Mouse (Mus musculus) kidney, embryonic 16.5 days (tissue): ENCODE measurements at regions not wholly inside any gene's neighbourhood (a gene's known extent, or its start where the extent isn't known, plus 50 kb on each side); places are given as distances from the start of the nearest gene placed in this dataset.
"Not testable (repeated sequence)": the region's sequence is repeated elsewhere in the genome, so short reads cannot be mapped to it uniquely, and the experiment has no call there.

ENCODE experiments used
- ATAC-seq: fragments of 200-750 bp; cut with Nextera tagmentation; 2 replicates; pipeline ENCODE4 v1.8.0; 2017; ENCODE audit warnings: moderate TSS enrichment; ENCODE audit not compliant: low FRiP score, low TSS enrichment
- H3K27ac ChIP-seq: fragments of 300-500 bp; sonication (generic); 2 replicates; pipeline ENCODE4 v1.5.1; 2014; ENCODE audit warnings: low read length
- H3K27me3 ChIP-seq: fragments of 300-500 bp; sonication (generic); 2 replicates; pipeline ENCODE4 v1.6.1; 2014; ENCODE audit warnings: low read length, control low read depth, mixed read lengths; ENCODE audit not compliant: insufficient read depth
- H3K36me3 ChIP-seq: fragments of 300-500 bp; sonication (generic); 2 replicates; pipeline ENCODE4 v1.6.1; 2014; ENCODE audit warnings: low read length, control low read depth, mixed read lengths; ENCODE audit not compliant: insufficient read depth
- H3K4me1 ChIP-seq: fragments of 300-500 bp; sonication (generic); 2 replicates; pipeline ENCODE4 v1.6.1; 2014; ENCODE audit warnings: low read length, control low read depth, mixed read lengths; ENCODE audit not compliant: insufficient read depth
- H3K4me2 ChIP-seq: fragments of 300-500 bp; sonication (generic); replicated peaks from 2 replicates; pipeline ENCODE4 v1.6.1; 2014; ENCODE audit warnings: low read depth, low read length
- H3K4me3 ChIP-seq: fragments of 300-500 bp; sonication (generic); 2 replicates; pipeline ENCODE4 v1.5.1; 2014; ENCODE audit warnings: mild to moderate bottlenecking, low read length
- H3K9ac ChIP-seq: fragments of 300-500 bp; sonication (generic); replicated peaks from 2 replicates; pipeline ENCODE4 v1.6.1; 2014; ENCODE audit warnings: low read length
- H3K9me3 ChIP-seq: fragments of 300-500 bp; sonication (generic); 2 replicates; pipeline ENCODE4 v1.6.1; 2016; ENCODE audit warnings: low read length, control low read depth
- WGBS: fragments of 180-500 bp; shearing (Covaris S2); extraction: QIAGEN DNeasy Blood & Tissue Kit; methylation state at CpG from one replicate; pipeline ENCODE4 v1.1.7; 2014; 5-methylcytosine and 5-hydroxymethylcytosine counted together

GRCm38 (mm10) chr10:19297669-19298068 lies 58.7 kb upstream of the Olig3 start:
- H3K4me2 ChIP-seq = no peak overlapping the region
- no peaks in the 10 kb centered on the region for H3K27me3 ChIP-seq
- H3K9me3 ChIP-seq = no peaks in the 10 kb centered on the region
- no peak for ATAC-seq
- H3K9ac ChIP-seq = no peak overlapping the region
- no peak overlapping the region for H3K27ac ChIP-seq
- H3K36me3 ChIP-seq = no peaks in the 10 kb centered on the region
- H3K4me3 ChIP-seq = no peak overlapping the region
- WGBS = 68% methylated on average over 3 of the region's 3 CpGs
- no peaks in the 10 kb centered on the region for H3K4me1 ChIP-seq

GRCm38 (mm10) chr10:19295388-19296013 lies 60.8 kb upstream of the Olig3 start:
- no peak overlapping the region for H3K9ac ChIP-seq
- ATAC-seq = no peak
- WGBS = 68% methylated on average over 7 of the region's 7 CpGs
- no peaks in the 10 kb centered on the region for H3K4me1 ChIP-seq
- H3K4me2 ChIP-seq = no peak overlapping the region
- no peaks in the 10 kb centered on the region for H3K36me3 ChIP-seq
- no peak overlapping the region for H3K27ac ChIP-seq
- H3K9me3 ChIP-seq = no peaks in the 10 kb centered on the region
- H3K27me3 ChIP-seq = no peaks in the 10 kb centered on the region
- no peak overlapping the region for H3K4me3 ChIP-seq

GRCm38 (mm10) chr10:19291474-19291873 lies 64.9 kb upstream of the Olig3 start:
- no peaks in the 10 kb centered on the region for H3K27me3 ChIP-seq
- no peak for ATAC-seq
- H3K9ac ChIP-seq = no peak overlapping the region
- H3K36me3 ChIP-seq = no peaks in the 10 kb centered on the region
- no peaks in the 10 kb centered on the region for H3K9me3 ChIP-seq
- no peak overlapping the region for H3K4me2 ChIP-seq
- WGBS = 88% methylated on average over 5 of the region's 5 CpGs
- no peak overlapping the region for H3K4me3 ChIP-seq
- no peak overlapping the region for H3K27ac ChIP-seq
- H3K4me1 ChIP-seq = no peaks in the 10 kb centered on the region

GRCm38 (mm10) chr10:19291039-19291438 lies 65.3 kb upstream of the Olig3 start:
- not testable (repeated sequence) for H3K4me2 ChIP-seq, H3K27me3 ChIP-seq, H3K4me3 ChIP-seq, H3K36me3 ChIP-seq, H3K27ac ChIP-seq, ATAC-seq, H3K9ac ChIP-seq, H3K4me1 ChIP-seq, H3K9me3 ChIP-seq
- 89% methylated on average over 3 of the region's 3 CpGs for WGBS

GRCm38 (mm10) chr10:19282166-19282565 lies 74.2 kb upstream of the Olig3 start:
- no peaks in the 10 kb centered on the region for H3K27me3 ChIP-seq
- WGBS = 93% methylated on average over 3 of the region's 3 CpGs
- H3K4me1 ChIP-seq = no peaks in the 10 kb centered on the region
- H3K9ac ChIP-seq = no peak overlapping the region
- H3K4me3 ChIP-seq = no peak overlapping the region
- ATAC-seq = no peak
- no peaks in the 10 kb centered on the region for H3K36me3 ChIP-seq
- no peak overlapping the region for H3K4me2 ChIP-seq
- H3K9me3 ChIP-seq = no peaks in the 10 kb centered on the region
- no peak overlapping the region for H3K27ac ChIP-seq

GRCm38 (mm10) chr10:19281021-19281420 lies 75.3 kb upstream of the Olig3 start:
- Histone ChIP-seq H3K4me2 (no peak overlapping the region), H3K9me3 (no peaks in the 10 kb centered on the region), H3K27ac (no peak overlapping the region), H3K27me3 (no peaks in the 10 kb centered on the region), H3K9ac (no peak overlapping the region), H3K36me3 (no peaks in the 10 kb centered on the region), H3K4me3 (no peak overlapping the region), H3K4me1 (no peaks in the 10 kb centered on the region)
- WGBS = 91% methylated on average over 4 of the region's 4 CpGs
- ATAC-seq = no peak

GRCm38 (mm10) chr10:19278189-19278842 lies 78.0 kb upstream of the Olig3 start:
- no peak for ATAC-seq
- Histone ChIP-seq H3K27ac (no peak overlapping the region), H3K9ac (no peak overlapping the region), H3K4me3 (no peak overlapping the region), H3K27me3 (no peaks in the 10 kb centered on the region), H3K4me1 (no peaks in the 10 kb centered on the region), H3K36me3 (no peaks in the 10 kb centered on the region), H3K4me2 (no peak overlapping the region), H3K9me3 (no peaks in the 10 kb centered on the region)
- WGBS = 32% methylated on average over 5 of the region's 5 CpGs

- no peak for ATAC-seq
- Histone ChIP-seq H3K27me3 (no peaks in the 10 kb centered on the region), H3K36me3 (no peaks in the 10 kb centered on the region), H3K4me2 (no peak overlapping the region), H3K9me3 (no peaks in the 10 kb centered on the region), H3K9ac (no peak overlapping the region), H3K27ac (no peak overlapping the region), H3K4me3 (no peak overlapping the region), H3K4me1 (no peaks in the 10 kb centered on the region)
- 52% methylated on average over 9 of the region's 9 CpGs for WGBS
These were observed 79.1 kb upstream of the Olig3 start for GRCm38 (mm10) chr10:19277103-19277827.

GRCm38 (mm10) chr10:19274985-19275384 lies 81.3 kb upstream of the Olig3 start:
- no peaks in the 10 kb centered on the region for H3K36me3 ChIP-seq
- H3K4me3 ChIP-seq = no peak overlapping the region
- H3K4me1 ChIP-seq = no peaks in the 10 kb centered on the region
- no peak overlapping the region for H3K4me2 ChIP-seq
- H3K27ac ChIP-seq = no peak overlapping the region
- WGBS = 84% methylated on average over 4 of the region's 4 CpGs
- no peak overlapping the region for H3K9ac ChIP-seq
- no peak for ATAC-seq
- no peaks in the 10 kb centered on the region for H3K27me3 ChIP-seq
- H3K9me3 ChIP-seq = no peaks in the 10 kb centered on the region

GRCm38 (mm10) chr10:19269418-19269817 lies 86.9 kb upstream of the Olig3 start:
- Histone ChIP-seq H3K36me3 (no peaks in the 10 kb centered on the region), H3K9ac (no peak overlapping the region), H3K9me3 (no peaks in the 10 kb centered on the region), H3K27me3 (no peaks in the 10 kb centered on the region), H3K4me3 (no peak overlapping the region), H3K4me1 (no peaks in the 10 kb centered on the region), H3K4me2 (no peak overlapping the region), H3K27ac (no peak overlapping the region)
- WGBS = 76% methylated on average over 1 of the region's 1 CpGs
- ATAC-seq = no peak
